Mouse (Mus musculus) heart, embryonic 12.5 days (tissue): ENCODE data around the gene C1qtnf1. TPM values are rescaled to one million over a fixed set of nuclear protein-coding genes. Genes with fewer than 3 reads are reported as not detected.

ENCODE experiments used
- ATAC-seq: fragments of 200-750 bp; cut with Nextera tagmentation; 2 replicates; pipeline ENCODE4 v1.8.0; 2017; ENCODE audit warnings: moderate TSS enrichment, moderate library complexity; ENCODE audit not compliant: insufficient number of reproducible peaks, low FRiP score
- H3K27ac ChIP-seq: fragments of 300-500 bp; sonication (generic); 2 replicates; pipeline ENCODE4 v1.5.1; 2016; ENCODE audit warnings: mild to moderate bottlenecking, moderate library complexity; ENCODE audit not compliant: poor library complexity, severe bottlenecking
- H3K27me3 ChIP-seq: fragments of 300-500 bp; sonication (generic); replicated peaks from 2 replicates; pipeline ENCODE4 v1.6.1; 2016; ENCODE audit warnings: mild to moderate bottlenecking, moderate library complexity
- H3K36me3 ChIP-seq: fragments of 300-500 bp; sonication (generic); 2 replicates; pipeline ENCODE4 v1.6.1; 2016; ENCODE audit warnings: mild to moderate bottlenecking, moderate library complexity
- H3K4me1 ChIP-seq: fragments of 300-500 bp; sonication (generic); replicated peaks from 2 replicates; pipeline ENCODE4 v1.6.1; 2016; ENCODE audit warnings: mild to moderate bottlenecking
- H3K4me2 ChIP-seq: fragments of 300-500 bp; sonication (generic); 2 replicates; pipeline ENCODE4 v1.6.1; 2016; ENCODE audit warnings: mild to moderate bottlenecking, moderate library complexity
- H3K4me3 ChIP-seq: fragments of 300-500 bp; sonication (generic); 2 replicates; pipeline ENCODE4 v1.5.1; 2016; ENCODE audit warnings: mild to moderate bottlenecking
- H3K9ac ChIP-seq: fragments of 300-500 bp; sonication (generic); 2 replicates; pipeline ENCODE4 v1.6.1; 2016; ENCODE audit warnings: mild to moderate bottlenecking, moderate library complexity
- H3K9me3 ChIP-seq: fragments of 300-500 bp; sonication (generic); replicated peaks from 2 replicates; pipeline ENCODE4 v1.6.1; 2016; ENCODE audit warnings: mild to moderate bottlenecking, moderate library complexity
- WGBS: fragments of 180-500 bp; shearing (Covaris S2); methylation state at CpG from one replicate; pipeline ENCODE4 v1.1.7; 2016; 5-methylcytosine and 5-hydroxymethylcytosine counted together
- polyA plus RNA-seq: library from polyadenylated mRNA; unstranded; fragments of >200 nt; fragmentation: Nextera tagmentation; extraction: Ambion mirVana; gene quantifications from 2 replicates; pipeline ENCODE4 v1.2.1, GENCODE M21; 2016

The C1qtnf1 gene
- polyA plus RNA-seq, 1 experiment from 2014 or later = 4.9 TPM

- H3K4me2 ChIP-seq = no peak overlapping the region
These were observed 60.9 kb downstream of the C1qtnf1 start for GRCm38 (mm10) chr11:118488907-118489270.

GRCm38 (mm10) chr11:118490566-118491218 is 62.7 kb downstream of the C1qtnf1 start:
- H3K27me3 ChIP-seq = peaks cover 32% of the 10 kb centered on the region
- peaks cover 15% of the 10 kb centered on the region for H3K36me3 ChIP-seq
- 12% methylated on average over 22 of the region's 22 CpGs for WGBS
- H3K27ac ChIP-seq = no peak overlapping the region
- H3K4me3 ChIP-seq = 0 out of 2 replicates have a peak overlapping the region, but pooled peaks have one; percentile 20
- H3K4me1 ChIP-seq = peaks cover 6% of the 10 kb centered on the region
- peak; percentile 46; the same call in 1 of the 2 replicates for ATAC-seq
- H3K4me2 ChIP-seq = peak overlapping the region; percentile 62
- no peak overlapping the region for H3K9ac ChIP-seq
- H3K9me3 ChIP-seq = no peaks in the 10 kb centered on the region

More at GRCm38 (mm10) chr11:118488907-118489270, 60.9 kb downstream of the C1qtnf1 start:
- peaks cover 33% of the 10 kb centered on the region for H3K27me3 ChIP-seq
- H3K4me1 ChIP-seq = peaks cover 6% of the 10 kb centered on the region
- WGBS = 84% methylated on average over 12 of the region's 12 CpGs
- peaks cover 18% of the 10 kb centered on the region for H3K36me3 ChIP-seq
- H3K27ac ChIP-seq = no peak overlapping the region
- no peak overlapping the region for H3K4me3 ChIP-seq
- H3K9me3 ChIP-seq = no peaks in the 10 kb centered on the region
- no peak for ATAC-seq
- H3K9ac ChIP-seq = no peak overlapping the region

DNA sequence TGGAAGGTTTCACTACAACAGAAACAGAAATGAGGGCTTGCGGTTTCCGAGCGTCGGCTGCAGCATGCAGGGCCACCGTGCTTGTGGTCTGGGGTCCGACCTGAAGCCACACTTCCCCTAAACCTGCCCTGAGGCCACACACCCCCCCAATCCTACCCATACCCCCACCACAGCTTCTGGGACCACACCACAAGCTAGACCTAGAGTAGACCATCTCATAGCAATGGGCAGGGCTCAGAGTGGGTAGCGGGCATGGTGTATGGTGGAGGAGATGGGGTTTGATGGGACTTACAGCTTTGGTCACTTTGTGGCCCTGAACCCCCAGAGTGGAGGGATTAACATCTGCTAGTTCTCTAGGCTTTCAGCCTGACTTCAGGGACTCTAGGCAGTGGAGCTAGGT is 63.2 kb downstream of the C1qtnf1 start:
- Histone ChIP-seq H3K9me3 (no peaks in the 10 kb centered on the region), H3K27me3 (peaks cover 35% of the 10 kb centered on the region), H3K36me3 (peaks cover 14% of the 10 kb centered on the region), H3K27ac (no peak overlapping the region), H3K9ac (no peak overlapping the region), H3K4me1 (peaks cover 6% of the 10 kb centered on the region), H3K4me3 (no peak overlapping the region), H3K4me2 (no peak overlapping the region)
- ATAC-seq = no peak
- WGBS = 86% methylated on average over 7 of the region's 7 CpGs

DNA sequence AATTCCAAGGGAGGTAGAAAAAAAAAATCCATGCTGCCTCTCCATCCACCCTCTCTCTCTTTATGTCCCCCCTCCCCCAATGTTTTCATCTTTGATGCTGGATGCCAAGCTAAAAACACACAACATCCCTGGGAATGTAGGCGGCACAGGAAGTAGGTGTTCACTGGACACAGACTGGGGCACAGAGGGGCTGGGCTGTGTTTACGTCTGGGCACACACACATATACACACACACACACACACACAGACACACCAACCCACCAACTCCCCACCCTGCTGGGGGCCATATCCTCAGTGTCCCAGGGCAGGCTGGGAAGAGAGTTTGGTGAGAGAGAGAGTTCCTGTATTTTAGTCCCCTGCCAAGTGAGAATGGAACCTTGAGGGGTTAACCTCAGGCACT is 65.5 kb downstream of the C1qtnf1 start:
- Histone ChIP-seq H3K4me1 (peaks cover 6% of the 10 kb centered on the region), H3K4me3 (no peak overlapping the region), H3K9me3 (no peaks in the 10 kb centered on the region), H3K36me3 (no peaks in the 10 kb centered on the region), H3K27ac (no peak overlapping the region), H3K4me2 (no peak overlapping the region), H3K27me3 (peaks cover 50% of the 10 kb centered on the region), H3K9ac (no peak overlapping the region)
- 83% methylated on average over 2 of the region's 2 CpGs for WGBS
- ATAC-seq = no peak

GRCm38 (mm10) chr11:118494001-118494737 is 66.2 kb downstream of the C1qtnf1 start:
- Histone ChIP-seq H3K4me3 (no peak overlapping the region), H3K27ac (no peak overlapping the region), H3K4me2 (no peak overlapping the region), H3K9me3 (no peaks in the 10 kb centered on the region), H3K36me3 (no peaks in the 10 kb centered on the region), H3K27me3 (peaks cover 56% of the 10 kb centered on the region), H3K9ac (no peak overlapping the region), H3K4me1 (peaks cover 6% of the 10 kb centered on the region)
- 66% methylated on average over 12 of the region's 12 CpGs for WGBS
- ATAC-seq = no peak

DNA sequence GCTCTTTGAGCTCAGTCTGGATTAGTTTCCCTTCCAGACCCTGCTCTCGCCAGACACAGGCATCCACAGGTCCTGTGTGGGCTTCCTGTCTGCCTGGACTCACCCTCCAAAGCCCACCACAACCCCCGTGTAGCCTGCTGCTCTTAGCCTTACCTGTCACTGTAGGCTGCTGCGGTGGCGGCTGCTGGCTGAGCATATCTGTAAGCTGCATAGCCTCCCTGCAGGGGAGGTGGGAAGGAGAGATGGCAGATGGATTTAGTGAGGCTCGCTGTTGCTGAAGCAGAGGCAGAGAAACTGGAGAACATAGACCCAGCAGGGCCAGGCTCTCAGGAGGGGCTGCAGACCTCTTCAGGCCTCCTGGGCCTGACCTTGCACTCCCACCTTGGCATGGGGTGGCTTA is 67.1 kb downstream of the C1qtnf1 start:
- Histone ChIP-seq H3K27me3 (peaks cover 50% of the 10 kb centered on the region), H3K4me1 (peaks cover 6% of the 10 kb centered on the region), H3K9me3 (no peaks in the 10 kb centered on the region), H3K4me3 (no peak overlapping the region), H3K9ac (no peak overlapping the region), H3K4me2 (no peak overlapping the region), H3K36me3 (no peaks in the 10 kb centered on the region), H3K27ac (no peak overlapping the region)
- no peak for ATAC-seq
- WGBS = 33% methylated on average over 5 of the region's 5 CpGs

DNA sequence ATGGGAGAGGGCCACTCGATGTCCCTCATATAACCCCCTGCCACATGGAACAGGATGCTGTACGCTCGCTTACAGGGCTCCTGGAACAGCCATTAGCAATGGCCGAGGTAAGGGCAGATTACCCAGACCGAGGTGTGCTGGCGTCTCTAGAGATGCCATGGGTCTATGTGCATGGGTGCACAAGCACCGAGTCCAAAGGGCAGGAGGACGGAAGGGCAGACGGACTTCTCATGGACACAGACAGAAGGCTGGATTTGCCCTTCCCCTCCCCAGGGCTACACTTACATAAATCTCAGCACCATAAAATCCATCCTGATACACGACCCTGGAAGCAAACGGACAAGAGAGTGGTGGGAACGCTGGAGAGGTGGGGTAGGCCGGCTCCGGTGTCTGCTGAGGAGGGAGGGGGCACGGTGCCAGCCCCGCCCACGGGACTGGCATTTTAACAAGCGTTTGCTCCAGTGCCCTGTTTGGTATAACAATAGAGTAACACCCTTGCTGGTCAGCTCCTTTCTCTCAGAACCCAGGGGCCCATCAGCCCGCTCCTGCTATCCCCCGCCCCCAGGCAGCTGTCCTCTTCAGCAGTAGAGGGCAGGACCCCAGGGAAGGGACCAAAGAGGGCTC is 68.2 kb downstream of the C1qtnf1 start:
- no peak overlapping the region for H3K9ac ChIP-seq
- no peak for ATAC-seq
- H3K4me3 ChIP-seq = no peak overlapping the region
- no peaks in the 10 kb centered on the region for H3K9me3 ChIP-seq
- no peak overlapping the region for H3K4me2 ChIP-seq
- 69% methylated on average over 20 of the region's 20 CpGs for WGBS
- H3K36me3 ChIP-seq = no peaks in the 10 kb centered on the region
- peaks cover 49% of the 10 kb centered on the region for H3K27me3 ChIP-seq
- H3K4me1 ChIP-seq = no peaks in the 10 kb centered on the region
- no peak overlapping the region for H3K27ac ChIP-seq

Other genes starting within 250 kb of the C1qtnf1 start
- 20.6 and 21.1 TPM in 2 replicates for gene Cyth1, start 179.6 kb upstream of the C1qtnf1 start, polyA plus RNA-seq
- 14.8 and 16.2 TPM in 2 replicates for gene Usp36, start 138.0 kb upstream of the C1qtnf1 start, polyA plus RNA-seq
- 0.23 and 0.24 TPM in 2 replicates for gene Cep295nl, start 85.7 kb upstream of the C1qtnf1 start, polyA plus RNA-seq
- 68.9 and 72.1 TPM in 2 replicates for gene Timp2, start 72.5 kb upstream of the C1qtnf1 start, polyA plus RNA-seq
- 4.5 and 5.1 TPM in 2 replicates for gene Lgals3bp, start 26.1 kb upstream of the C1qtnf1 start, polyA plus RNA-seq
- 23.6 and 23.7 TPM in 2 replicates for gene Cant1, start 9.1 kb upstream of the C1qtnf1 start, polyA plus RNA-seq
- gene Engase, start 48.6 kb downstream of the C1qtnf1 start, polyA plus RNA-seq = 4.5 and 4.6 TPM in 2 replicates